Mouse (Mus musculus): ENCODE results near the gene Coa6. TPM values are rescaled to one million over a fixed set of nuclear protein-coding genes. Genes with fewer than 3 reads are reported as not detected.
"Not testable (repeated sequence)": the region's sequence is repeated elsewhere in the genome, so short reads cannot be mapped to it uniquely, and the experiment has no call there.

Gene Coa6
- total RNA-seq (2021) = 10 to 100 TPM; 23.4 to 27.0 TPM
- long read RNA-seq, experiment 1, transcript Coa6-201 (2 exons, 747 nt) = major isoform, 21 of 21 reads
- long read RNA-seq, experiment 1, partial matches to known transcripts = 0 of 21 reads
- long read RNA-seq, experiment 1, other reads (novel, unspliced or antisense) = 0 of 21 reads
- long read RNA-seq, experiment 2, transcript Coa6-201 (2 exons, 747 nt) = major isoform, 18 of 18 reads
- long read RNA-seq, experiment 2, partial matches to known transcripts = 0 of 18 reads
- long read RNA-seq, experiment 2, other reads (novel, unspliced or antisense) = 0 of 18 reads

- intact Hi-C loops (cut with DNase I) = no loop called here
- peak; percentile 97 to 99 for DNase-seq
These were observed at the start of gene Coa6 for GRCm38 (mm10) chr8:126422174-126422919. TSS of gene Coa6 (plus strand) at chr8:126422515.

- intact Hi-C loops (cut with DNase I) = no loop called here
- DNase-seq = no peak
These were observed 42.7 kb upstream of the Coa6 start for GRCm38 (mm10) chr8:126379580-126379979.

- intact Hi-C loops (cut with DNase I) = loop anchor here (5.0 kb wide), 1 partner anchor 123 kb away; no protein-coding TSS in a partner anchor
- peak in 1 of 2 experiments; percentile 1 for DNase-seq
These were observed 42.2 kb upstream of the Coa6 start for GRCm38 (mm10) chr8:126380141-126380540.

- intact Hi-C loops (cut with DNase I) = loop anchor here (5.0 kb wide), 1 partner anchor 124 kb away; no protein-coding TSS in a partner anchor
- DNase-seq = no peak
These were observed 41.0 kb upstream of the Coa6 start for GRCm38 (mm10) chr8:126381299-126381698.

GRCm38 (mm10) chr8:126382216-126382615, 40.1 kb upstream of the Coa6 start:
- peak in 1 of 2 experiments; percentile 8 for DNase-seq
- intact Hi-C loops (cut with DNase I) = loop anchor here (5.0 kb wide), 1 partner anchor 125 kb away; no protein-coding TSS in a partner anchor

- DNase-seq = peak in 1 of 2 experiments; percentile 1
- intact Hi-C loops (cut with DNase I) = loop anchor here (5.0 kb wide), 1 partner anchor 125 kb away; no protein-coding TSS in a partner anchor
These were observed 39.6 kb upstream of the Coa6 start for GRCm38 (mm10) chr8:126382749-126383148.

- no peak for DNase-seq
- intact Hi-C loops (cut with DNase I) = no loop called here
These were observed 34.7 kb upstream of the Coa6 start for GRCm38 (mm10) chr8:126387566-126387965.

- DNase-seq = no peak
- intact Hi-C loops (cut with DNase I) = no loop called here
These were observed 30.8 kb upstream of the Coa6 start for GRCm38 (mm10) chr8:126391541-126391940.

GRCm38 (mm10) chr8:126395386-126395785, 26.9 kb upstream of the Coa6 start:
- intact Hi-C loops (cut with DNase I) = no loop called here
- DNase-seq = no peak

GRCm38 (mm10) chr8:126395917-126396316, 26.4 kb upstream of the Coa6 start:
- intact Hi-C loops (cut with DNase I) = no loop called here
- no peak for DNase-seq

- intact Hi-C loops (cut with DNase I) = no loop called here
- DNase-seq = peak in 1 of 2 experiments; percentile 7
These were observed 24.0 kb upstream of the Coa6 start for GRCm38 (mm10) chr8:126398349-126398748.

GRCm38 (mm10) chr8:126404550-126404949, 17.8 kb upstream of the Coa6 start:
- intact Hi-C loops (cut with DNase I) = not testable (repeated sequence)
- peak in 1 of 2 experiments; percentile 7 for DNase-seq

- intact Hi-C loops (cut with DNase I) = no loop called here
- DNase-seq = no peak
These were observed 17.3 kb upstream of the Coa6 start for GRCm38 (mm10) chr8:126405030-126405429.

GRCm38 (mm10) chr8:126420834-126421233, 1.5 kb upstream of the Coa6 start:
- intact Hi-C loops (cut with DNase I) = no loop called here
- no peak for DNase-seq

GRCm38 (mm10) chr8:126422920-126423300, 595 bp downstream of the Coa6 start:
- intact Hi-C loops (cut with DNase I) = no loop called here
- DNase-seq = no peak

GRCm38 (mm10) chr8:126424163-126424562, 1.8 kb downstream of the Coa6 start:
- DNase-seq = no peak
- intact Hi-C loops (cut with DNase I) = no loop called here

GRCm38 (mm10) chr8:126424946-126425345, 2.6 kb downstream of the Coa6 start:
- intact Hi-C loops (cut with DNase I) = no loop called here
- no peak for DNase-seq

GRCm38 (mm10) chr8:126429635-126430034, 7.3 kb downstream of the Coa6 start:
- intact Hi-C loops (cut with DNase I) = no loop called here

GRCm38 (mm10) chr8:126433827-126434226, 11.5 kb downstream of the Coa6 start:
- intact Hi-C loops (cut with DNase I) = no loop called here
- DNase-seq = no peak

More at GRCm38 (mm10) chr8:126429635-126430034, 7.3 kb downstream of the Coa6 start:
- no peak for DNase-seq

GRCm38 (mm10) chr8:126438937-126439336, 16.6 kb downstream of the Coa6 start:
- intact Hi-C loops (cut with DNase I) = no loop called here
- DNase-seq = no peak

GRCm38 (mm10) chr8:126451158-126451557, 28.8 kb downstream of the Coa6 start:
- DNase-seq = no peak
- intact Hi-C loops (cut with DNase I) = no loop called here
